Mouse (Mus musculus): ENCODE data around the gene Syne1. TPM values are rescaled to one million over a fixed set of nuclear protein-coding genes. Genes with fewer than 3 reads are reported as not detected.

Syne1 gene
- total and polyA plus RNA-seq, 3 experiments: 5.3 to 6.8 TPM; not detected in 1

DNA sequence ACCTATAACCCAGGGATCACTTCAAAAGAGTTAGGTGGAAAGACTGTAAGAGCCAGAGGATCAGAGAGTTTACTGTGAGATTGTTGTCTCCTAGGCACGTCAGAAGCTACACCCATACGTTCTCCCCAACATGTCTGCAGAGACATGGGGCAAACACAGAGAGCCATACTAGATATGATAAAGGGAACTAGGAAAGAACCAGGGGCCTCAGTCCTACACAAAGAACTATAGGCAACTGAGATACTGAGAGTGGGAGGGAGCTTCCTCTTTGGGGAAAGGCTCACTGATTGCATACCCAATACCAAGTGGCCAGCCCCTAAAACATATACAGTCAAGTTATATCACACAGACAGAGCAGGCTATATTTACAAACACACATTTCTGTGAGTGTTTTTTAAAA is 491.3 kb downstream of the Syne1 start:
- no peaks in the 10 kb centered on the region for H3K79me2 ChIP-seq (ENCODE audit: control insufficient read depth, insufficient read depth, low read length, poor library complexity)
- H3K27ac ChIP-seq (ENCODE audit: control insufficient read depth, low read depth, low read length): no peak overlapping the region; the same call in 1 of the 2 replicates
- no peak overlapping the region for H3K9ac ChIP-seq (ENCODE audit: control insufficient read depth, low read depth, low read length, poor library complexity, severe bottlenecking)
- H3K27me3 ChIP-seq (ENCODE audit: control insufficient read depth in 1 of 2, insufficient read depth in 2 of 2, low read length in 2 of 2): no peaks in the 10 kb centered on the region
- H3K9me3 ChIP-seq (replicated peaks; ENCODE audit: insufficient read depth, low read length): no peaks in the 10 kb centered on the region
- DNase-seq (ENCODE audit: low read depth, low spot score): peak; percentile 86
- peaks cover 0 to 9% of the 10 kb centered on the region in 2 experiments; a peak in 2 of 4 replicates for H3K36me3 ChIP-seq (ENCODE audit: control insufficient read depth in 1 of 2, insufficient read depth in 2 of 2, low read length in 2 of 2)
- TF ChIP-seq RCOR1 (IDR thresholded peaks at IDR 0.05; ENCODE audit: low read depth, low read length): peak; percentile 52; the same call in 1 of the 2 replicates
- peak; percentile 39; the same call in 1 of the 2 replicates for TF ChIP-seq GATA1 (IDR thresholded peaks at IDR 0.05; ENCODE audit: low read depth, low read length)
- TF ChIP-seq UBTF (IDR thresholded peaks at IDR 0.05; ENCODE audit: borderline replicate concordance, insufficient read depth, low read depth, low read length): no peak
- TF ChIP-seq ETS1 (IDR thresholded peaks at IDR 0.05; ENCODE audit: low read depth, low read length): 0 out of 2 replicates have a peak, but pooled peaks have one; percentile 25
- TF ChIP-seq MYB (IDR thresholded peaks at IDR 0.05; ENCODE audit: low read depth, low read length): no peak
- TF ChIP-seq SIN3A (IDR thresholded peaks at IDR 0.05; ENCODE audit: low read length): peak; percentile 32; the same call in 1 of the 2 replicates
- TF ChIP-seq MAX (IDR thresholded peaks at IDR 0.05; ENCODE audit: low read length): no peak
- peak; percentile 12; the same call in 1 of the 2 replicates for TF ChIP-seq SMC3 (IDR thresholded peaks at IDR 0.05; ENCODE audit: low read depth, low read length)
- TF ChIP-seq EP300 (IDR thresholded peaks at IDR 0.05; ENCODE audit: low read depth in 1 of 2, low read length in 2 of 2): peak; percentile 32 to 53; a peak in 3 of 4 replicates
- H3K4me3 ChIP-seq (ENCODE audit: control insufficient read depth in 1 of 2, insufficient read depth in 1 of 2, low read depth in 2 of 2, low read length in 2 of 2): no peak overlapping the region
- H3K4me1 ChIP-seq (ENCODE audit: control insufficient read depth in 1 of 2, insufficient read depth in 2 of 2, low read length in 2 of 2): peaks cover 0 to 13% of the 10 kb centered on the region in 2 experiments; a peak in 3 of 4 replicates

DNA sequence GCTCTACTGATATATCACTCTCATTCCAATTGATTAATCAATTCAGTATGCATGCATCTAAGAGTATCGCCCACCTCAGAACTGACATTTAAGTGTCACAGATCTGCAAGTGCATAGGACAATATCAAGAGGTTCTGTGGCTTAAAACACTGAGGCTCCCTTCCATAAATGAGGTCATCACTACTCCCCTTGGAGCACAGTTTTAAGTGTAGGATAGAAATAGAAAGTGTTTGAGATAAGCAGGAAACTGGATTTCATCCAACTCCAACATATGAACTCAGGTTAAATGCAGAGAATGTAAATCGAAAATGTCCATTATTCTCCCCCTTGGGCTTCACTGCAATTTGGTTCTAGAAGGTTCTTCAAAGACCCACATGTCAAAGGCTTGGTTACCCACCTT is 492.4 kb downstream of the Syne1 start:
- Histone ChIP-seq H3K4me3 (ENCODE audit: control insufficient read depth in 1 of 2, insufficient read depth in 1 of 2, low read depth in 2 of 2, low read length in 2 of 2) (no peak overlapping the region), H3K79me2 (ENCODE audit: control insufficient read depth, insufficient read depth, low read length, poor library complexity) (no peaks in the 10 kb centered on the region), H3K27ac (ENCODE audit: control insufficient read depth, low read depth, low read length) (no peak overlapping the region), H3K4me1 (ENCODE audit: control insufficient read depth in 1 of 2, insufficient read depth in 2 of 2, low read length in 2 of 2) (peaks cover 0 to 13% of the 10 kb centered on the region in 2 experiments; a peak in 3 of 4 replicates), H3K9me3 (replicated peaks; ENCODE audit: insufficient read depth, low read length) (no peaks in the 10 kb centered on the region), H3K36me3 (ENCODE audit: control insufficient read depth in 1 of 2, insufficient read depth in 2 of 2, low read length in 2 of 2) (peaks cover 0 to 9% of the 10 kb centered on the region in 2 experiments; a peak in 2 of 4 replicates), H3K27me3 (ENCODE audit: control insufficient read depth in 1 of 2, insufficient read depth in 2 of 2, low read length in 2 of 2) (no peaks in the 10 kb centered on the region), H3K9ac (ENCODE audit: control insufficient read depth, low read depth, low read length, poor library complexity, severe bottlenecking) (no peak overlapping the region)
- peak; percentile 12; the same call in 1 of the 2 replicates for TF ChIP-seq GATA1 (IDR thresholded peaks at IDR 0.05; ENCODE audit: low read depth, low read length)
- peak; percentile 64; the same call in 1 of the 2 replicates for TF ChIP-seq MEF2A (IDR thresholded peaks at IDR 0.05; ENCODE audit: extremely low read depth, insufficient replicate concordance, low read depth, low read length, poor library complexity, severe bottlenecking)
- TF ChIP-seq ZMIZ1 (IDR thresholded peaks at IDR 0.05; ENCODE audit: low read depth, low read length): no peak
- DNase-seq (ENCODE audit: low read depth, low spot score): peak; percentile 45

DNA sequence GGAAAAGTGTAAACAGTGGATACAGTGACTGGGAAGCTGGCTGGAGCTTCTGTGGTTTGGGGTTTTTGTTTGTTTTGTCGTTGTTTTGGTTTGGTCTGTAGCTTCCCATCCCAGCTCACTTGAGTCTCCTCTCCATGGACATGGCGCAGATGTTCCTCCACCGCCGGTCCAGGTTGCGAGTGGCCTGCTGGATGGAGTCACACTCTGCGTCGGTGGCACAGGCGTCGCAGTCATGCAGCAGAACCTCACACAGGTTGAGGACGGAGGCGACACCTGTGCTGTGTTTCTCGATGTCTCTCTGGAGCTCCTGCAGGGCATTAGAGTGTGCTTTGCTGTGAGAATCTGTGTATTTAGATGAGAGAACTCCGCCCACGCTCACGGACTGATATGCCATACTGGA is 493.6 kb downstream of the Syne1 start:
- DNase-seq (ENCODE audit: low read depth, low spot score): no peak
- Histone ChIP-seq H3K4me3 (ENCODE audit: control insufficient read depth in 1 of 2, insufficient read depth in 1 of 2, low read depth in 2 of 2, low read length in 2 of 2) (no peak overlapping the region), H3K79me2 (ENCODE audit: control insufficient read depth, insufficient read depth, low read length, poor library complexity) (no peaks in the 10 kb centered on the region), H3K4me1 (ENCODE audit: control insufficient read depth in 1 of 2, insufficient read depth in 2 of 2, low read length in 2 of 2) (peaks cover 0 to 13% of the 10 kb centered on the region in 2 experiments; a peak in 3 of 4 replicates), H3K27ac (ENCODE audit: control insufficient read depth, low read depth, low read length) (no peak overlapping the region), H3K27me3 (ENCODE audit: control insufficient read depth in 1 of 2, insufficient read depth in 2 of 2, low read length in 2 of 2) (no peaks in the 10 kb centered on the region), H3K9me3 (replicated peaks; ENCODE audit: insufficient read depth, low read length) (no peaks in the 10 kb centered on the region), H3K9ac (ENCODE audit: control insufficient read depth, low read depth, low read length, poor library complexity, severe bottlenecking) (no peak overlapping the region), H3K36me3 (ENCODE audit: control insufficient read depth in 1 of 2, insufficient read depth in 2 of 2, low read length in 2 of 2) (peaks cover 0 to 9% of the 10 kb centered on the region in 2 experiments; a peak in 2 of 4 replicates)
- TF ChIP-seq EP300 (IDR thresholded peaks at IDR 0.05; ENCODE audit: low read depth in 1 of 2, low read length in 2 of 2) (no peak), CHD1 (IDR thresholded peaks at IDR 0.05; ENCODE audit: low read depth, low read length) (no peak), SIN3A (IDR thresholded peaks at IDR 0.05; ENCODE audit: low read length) (no peak), ELF1 (IDR thresholded peaks at IDR 0.05; ENCODE audit: low read depth, low read length) (no peak), RAD21 (IDR thresholded peaks at IDR 0.05; ENCODE audit: low read depth, low read length) (no peak), MXI1 (IDR thresholded peaks at IDR 0.05; ENCODE audit: low read depth, low read length) (no peak), MAX (IDR thresholded peaks at IDR 0.05; ENCODE audit: low read length) (no peak), GABPA (IDR thresholded peaks at IDR 0.05; ENCODE audit: low read depth, low read length) (no peak), POLR2AphosphoS2 (IDR thresholded peaks at IDR 0.05; ENCODE audit: low read length) (no peak), ZMIZ1 (IDR thresholded peaks at IDR 0.05; ENCODE audit: low read depth, low read length) (no peak), UBTF (IDR thresholded peaks at IDR 0.05; ENCODE audit: borderline replicate concordance, insufficient read depth, low read depth, low read length) (no peak), POLR2A (IDR thresholded peaks at IDR 0.05; ENCODE audit: control insufficient read depth in 1 of 2, insufficient read depth in 1 of 2, low read depth in 1 of 2, low read length in 2 of 2, poor library complexity in 1 of 2) (no peak), MAZ (IDR thresholded peaks at IDR 0.05; ENCODE audit: low read depth, low read length) (no peak), MYC (IDR thresholded peaks at IDR 0.05; ENCODE audit: low read depth, low read length) (no peak), NRF1 (IDR thresholded peaks at IDR 0.05; ENCODE audit: insufficient read depth, low read depth, low read length, poor library complexity, severe bottlenecking) (no peak), TAL1 (IDR thresholded peaks at IDR 0.05; ENCODE audit: low read length) (no peak), ZKSCAN1 (IDR thresholded peaks at IDR 0.05; ENCODE audit: low read depth, low read length) (no peak)

All from MEL (cell line).